Mouse (Mus musculus) left cerebral cortex, adult 2 months (tissue): Measurements from ENCODE around the gene Atrnl1. TPM values are rescaled to one million over a fixed set of nuclear protein-coding genes. Genes with fewer than 3 reads are reported as not detected.

Experiments
- DNase-seq, 2 experiments: peaks; one replicate each; pipeline ENCODE4 v3.0.0; 2021 to 2022; ENCODE audit warnings: low spot score in 2 of 2, mixed read lengths in 1 of 2; ENCODE audit errors: extremely low spot score in 1 of 2
- H3K27ac ChIP-seq: fragments of 200-600 bp; 2 replicates; pipeline ENCODE4 v1.8.1; 2022
- H3K4me3 ChIP-seq: fragments of 200-600 bp; 2 replicates; pipeline ENCODE4 v1.8.1; 2022
- CTCF ChIP-seq: fragments of 200-600 bp; IDR thresholded peaks from 2 replicates; pipeline ENCODE4 v1.8.1; 2022; ENCODE audit warnings: antibody characterized with exemption, mild to moderate bottlenecking, moderate library complexity
- intact Hi-C: fragments of 180-260 bp; cut with DNase I; formaldehyde crosslinking; loops from one replicate; pipeline ENCODE4 v1.15.1; 2025
- total RNA-seq, 2 experiments: library from RNA; stranded (reverse); gene quantifications; 2 replicates each; pipeline ENCODE4 v1.2.3; 2021

Atrnl1 gene
- total RNA-seq, 2 experiments from 2014 or later: 104 to 106 TPM

- intact Hi-C loops: no loop called here
- no peak overlapping the region for H3K27ac ChIP-seq
- no peak for TF ChIP-seq CTCF
- no peak overlapping the region for H3K4me3 ChIP-seq
- no peak for DNase-seq
These were observed 451.1 kb downstream of the Atrnl1 start for GRCm38 (mm10) chr19:58061933-58062332.

DNA sequence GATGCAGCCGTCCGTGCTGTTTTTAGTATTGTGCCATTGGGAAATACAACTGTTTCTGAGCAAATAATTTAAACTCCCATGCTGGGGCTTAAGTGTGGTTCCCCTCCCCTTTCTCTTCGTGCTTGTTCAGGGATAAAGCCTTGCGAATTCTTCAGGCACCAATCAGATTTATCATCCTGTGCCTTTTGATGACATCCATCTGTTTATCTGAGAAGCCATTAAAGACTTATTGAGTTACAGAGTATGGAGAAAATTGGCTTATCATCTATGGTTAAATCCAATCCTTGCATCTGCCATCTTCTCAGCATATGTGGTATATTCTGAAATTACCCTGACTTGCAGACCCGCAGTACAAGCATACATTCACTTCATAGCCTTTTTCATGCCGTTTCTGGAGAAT is 452.7 kb downstream of the Atrnl1 start:
- no peak for TF ChIP-seq CTCF
- intact Hi-C loops: no loop called here
- no peak overlapping the region for H3K4me3 ChIP-seq
- no peak overlapping the region for H3K27ac ChIP-seq
- no peak for DNase-seq

- no peak overlapping the region for H3K4me3 ChIP-seq
These were observed 453.5 kb downstream of the Atrnl1 start for GRCm38 (mm10) chr19:58064116-58065000.

GRCm38 (mm10) chr19:58065001-58065314 is 454.1 kb downstream of the Atrnl1 start:
- no peak for TF ChIP-seq CTCF
- no peak for DNase-seq
- no peak overlapping the region for H3K27ac ChIP-seq
- intact Hi-C loops: no loop called here
- H3K4me3 ChIP-seq: no peak overlapping the region

More at GRCm38 (mm10) chr19:58064116-58065000, 453.5 kb downstream of the Atrnl1 start:
- H3K27ac ChIP-seq: no peak overlapping the region
- DNase-seq: no peak
- intact Hi-C loops: no loop called here
- TF ChIP-seq CTCF: no peak

GRCm38 (mm10) chr19:58065514-58065913 is 454.7 kb downstream of the Atrnl1 start:
- TF ChIP-seq CTCF: no peak
- no peak overlapping the region for H3K27ac ChIP-seq
- intact Hi-C loops: no loop called here
- no peak overlapping the region for H3K4me3 ChIP-seq
- DNase-seq: no peak

DNA sequence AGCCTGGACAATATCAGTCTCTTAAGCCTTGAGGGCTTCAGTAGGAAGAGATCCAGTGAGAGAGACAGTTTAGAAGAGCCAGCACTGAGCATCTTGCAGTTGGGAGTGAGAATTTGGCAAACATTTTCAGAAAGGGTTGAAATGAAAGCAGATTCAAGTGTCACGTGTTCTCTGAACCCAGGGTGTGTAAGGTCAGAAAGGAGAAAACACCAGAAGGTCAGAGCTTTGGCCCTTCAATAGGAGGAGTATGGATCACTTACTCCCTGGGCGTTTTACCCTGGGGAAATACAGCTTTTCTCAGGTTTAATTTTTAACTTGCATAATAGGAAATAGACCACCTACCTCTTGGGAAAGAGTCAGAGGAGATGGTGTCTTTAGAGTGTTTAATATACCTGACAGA is 457.3 kb downstream of the Atrnl1 start:
- DNase-seq: no peak
- Histone ChIP-seq H3K4me3 (no peak overlapping the region), H3K27ac (no peak overlapping the region)
- intact Hi-C loops: no loop called here
- TF ChIP-seq CTCF: no peak

DNA sequence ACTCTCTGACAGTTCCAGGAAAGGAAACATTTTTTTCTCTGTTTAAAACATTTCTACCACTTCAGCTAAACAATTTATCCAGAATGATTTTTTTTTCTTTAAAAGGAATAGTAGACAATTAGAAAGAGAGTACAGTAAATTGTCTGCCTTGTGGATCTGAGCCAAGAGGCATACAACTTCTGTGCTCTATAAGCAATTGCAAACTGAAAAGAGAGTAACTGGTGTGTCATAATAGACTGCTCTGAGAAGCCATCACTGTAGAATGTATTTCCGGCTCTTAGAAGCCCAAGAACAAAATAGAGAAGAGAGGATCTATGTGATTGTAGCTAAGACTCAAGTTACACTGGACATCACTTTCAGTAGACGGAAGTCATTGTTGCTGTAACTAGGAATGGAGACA is 458.1 kb downstream of the Atrnl1 start:
- Histone ChIP-seq H3K27ac (no peak overlapping the region), H3K4me3 (no peak overlapping the region)
- intact Hi-C loops: no loop called here
- no peak for DNase-seq
- TF ChIP-seq CTCF: no peak

DNA sequence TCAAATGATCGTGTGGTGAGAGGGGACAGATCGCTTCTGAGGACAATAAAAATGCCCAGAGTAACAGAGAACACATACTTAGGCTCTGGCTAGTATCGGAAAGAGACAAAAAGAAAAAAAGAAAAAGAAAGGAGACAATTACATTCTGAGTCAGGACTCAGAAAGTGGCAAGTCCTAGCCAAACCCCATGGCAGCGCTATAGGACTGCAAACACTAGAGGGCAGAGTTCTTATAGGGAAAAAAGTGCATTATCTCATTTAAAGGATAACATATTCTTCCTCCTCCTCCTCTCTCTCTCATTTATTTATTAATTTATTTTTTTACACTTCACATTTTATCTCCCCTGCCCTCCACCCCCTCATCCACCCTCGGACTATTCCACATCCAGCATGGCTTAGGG is 461.6 kb downstream of the Atrnl1 start:
- no peak overlapping the region for H3K4me3 ChIP-seq
- DNase-seq: no peak
- no peak overlapping the region for H3K27ac ChIP-seq
- peak; percentile 48 for TF ChIP-seq CTCF
- intact Hi-C loops: no loop called here

DNA sequence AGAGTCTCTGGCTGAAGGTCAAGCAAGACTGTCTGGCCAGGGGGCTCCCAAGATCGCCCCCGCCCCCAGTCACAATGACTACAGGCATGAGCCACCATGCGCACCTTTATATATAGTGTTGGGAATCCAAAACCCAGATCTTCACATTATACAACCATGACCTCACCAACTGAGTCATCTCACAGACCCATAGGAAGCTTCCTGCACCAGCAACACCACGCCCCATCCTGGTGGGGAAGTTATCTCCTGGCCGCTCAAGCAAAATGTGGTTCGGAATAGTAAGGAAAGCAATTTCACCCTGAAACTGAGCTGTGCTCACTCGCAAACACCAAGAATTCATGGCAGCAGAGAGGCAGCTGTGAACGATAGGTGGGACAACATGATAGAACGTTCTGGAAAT is 462.0 kb downstream of the Atrnl1 start:
- no peak for DNase-seq
- Histone ChIP-seq H3K27ac (no peak overlapping the region), H3K4me3 (no peak overlapping the region)
- intact Hi-C loops: no loop called here
- TF ChIP-seq CTCF: no peak

DNA sequence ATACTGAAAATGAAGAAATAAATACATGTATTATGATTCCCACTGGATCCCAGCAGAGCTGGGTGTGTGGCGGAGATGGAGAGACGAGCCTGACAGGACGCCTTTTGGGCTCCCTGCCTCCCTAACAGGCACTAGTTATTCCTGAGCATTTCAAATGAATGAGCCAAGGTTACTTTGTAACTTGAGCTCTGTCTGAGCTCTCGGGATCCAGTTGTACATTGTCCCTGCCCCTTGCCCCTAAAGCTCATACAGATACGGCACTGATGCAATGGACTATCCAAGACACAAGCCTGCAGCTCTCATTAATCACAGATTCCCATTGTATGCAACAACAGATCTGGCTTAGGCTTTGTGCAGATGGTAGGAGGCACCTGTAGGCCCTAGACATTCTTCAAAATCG is 464.4 kb downstream of the Atrnl1 start:
- Histone ChIP-seq H3K4me3 (no peak overlapping the region), H3K27ac (no peak overlapping the region)
- no peak for TF ChIP-seq CTCF
- DNase-seq: no peak
- intact Hi-C loops: loop anchor here (5.0 kb wide), 1 partner anchor 392 kb away; no protein-coding TSS in a partner anchor

DNA sequence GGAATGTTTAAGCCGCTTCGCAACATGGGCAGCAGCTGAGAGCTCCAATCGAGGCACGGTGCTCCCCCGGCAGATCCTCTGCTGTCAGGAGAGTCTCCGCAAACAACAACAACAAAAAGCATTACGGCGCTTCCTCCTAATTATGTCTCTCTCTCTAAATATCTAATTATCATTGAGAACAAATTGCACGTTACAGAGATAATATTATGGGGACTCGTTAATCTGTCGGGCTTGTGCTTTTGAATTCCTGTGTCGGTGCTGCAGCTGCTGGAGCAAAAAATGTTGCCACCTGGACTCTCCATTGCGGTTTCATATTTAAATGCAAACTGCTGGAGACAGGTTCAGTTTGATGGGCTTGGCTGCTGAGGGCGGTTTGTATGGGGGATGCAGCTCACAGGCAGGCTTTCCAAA is 466.1 kb downstream of the Atrnl1 start:
- Histone ChIP-seq H3K4me3 (no peak overlapping the region), H3K27ac (no peak overlapping the region)
- DNase-seq: no peak
- intact Hi-C loops: loop anchor here (5.0 kb wide), 1 partner anchor 390 kb away; no protein-coding TSS in a partner anchor
- no peak for TF ChIP-seq CTCF

- TF ChIP-seq CTCF: no peak
- Histone ChIP-seq H3K4me3 (no peak overlapping the region), H3K27ac (no peak overlapping the region)
- no peak for DNase-seq
- intact Hi-C loops: loop anchor here (5.0 kb wide), 1 partner anchor 390 kb away; no protein-coding TSS in a partner anchor
These were observed 466.8 kb downstream of the Atrnl1 start for GRCm38 (mm10) chr19:58077529-58078070.

- no peak overlapping the region for H3K27ac ChIP-seq
- intact Hi-C loops: no loop called here
- H3K4me3 ChIP-seq: no peak overlapping the region
- no peak for TF ChIP-seq CTCF
- DNase-seq: no peak
These were observed 469.3 kb downstream of the Atrnl1 start for GRCm38 (mm10) chr19:58080168-58080567.
